Mouse (Mus musculus): ENCODE measurements at regions not wholly inside any gene's neighbourhood (a gene's known extent, or its start where the extent isn't known, plus 50 kb on each side); places are given as distances from the start of the nearest gene placed in this dataset.
A peak's percentile ranks its signal among the peaks of the same experiment; 100 is the strongest.

DNA sequence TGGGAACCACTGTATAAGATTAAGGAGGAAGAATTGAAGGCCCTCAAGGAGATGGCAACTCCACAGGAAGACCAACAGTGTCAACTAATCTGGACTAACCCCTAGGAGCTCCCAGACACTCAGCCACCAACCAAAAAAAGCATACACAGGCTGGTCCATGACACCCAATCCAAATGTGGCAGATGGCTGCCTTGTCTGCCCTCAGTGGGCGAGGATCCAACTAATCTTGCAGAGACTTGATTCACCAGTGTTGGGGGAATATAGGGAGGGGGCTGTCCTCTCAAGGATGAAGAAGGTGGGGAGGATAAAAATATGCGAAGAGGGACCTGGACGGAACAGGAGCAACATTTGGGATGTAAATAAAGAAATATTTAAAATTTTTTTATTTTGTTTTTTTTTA is 629.1 kb upstream of the Pitx2 start:
- WGBS, result 83% methylated on average over 3 of the region's 3 CpGs
- no peaks in the 10 kb centered on the region for H3K9me3 ChIP-seq (replicated peaks)
- no peak for DNase-seq (ENCODE audit: low spot score)

DNA sequence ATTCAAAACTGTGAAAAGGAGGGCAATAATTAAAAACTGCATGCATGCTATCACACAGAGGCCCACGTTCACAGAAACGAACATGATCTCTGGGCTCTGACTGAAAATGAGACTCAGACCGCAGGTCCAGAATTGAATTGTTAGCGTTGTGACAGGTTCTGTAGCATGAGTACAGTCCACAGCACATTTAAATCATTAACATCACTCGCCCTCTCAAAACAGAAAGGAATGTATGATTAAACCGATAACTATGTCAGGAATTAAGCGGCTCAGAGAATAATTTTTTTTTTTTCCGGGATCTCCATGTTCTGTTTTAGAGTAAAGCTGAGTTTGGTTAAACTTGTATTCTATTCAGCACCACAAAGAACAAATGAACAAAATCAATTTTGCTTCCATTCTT is 634.3 kb upstream of the Pitx2 start:
- Histone ChIP-seq H3K36me3 (no peaks in the 10 kb centered on the region), H3K4me1 (no peaks in the 10 kb centered on the region), H3K27me3 (ENCODE audit: low read depth, poor library complexity, severe bottlenecking) (no peaks in the 10 kb centered on the region), H3K4me3 (no peak overlapping the region), H3K27ac (replicated peaks) (no peak overlapping the region), H3K9me3 (replicated peaks) (no peaks in the 10 kb centered on the region)
- WGBS, result 89% methylated on average over 8 of the region's 8 CpGs
- no peak for DNase-seq (ENCODE audit: low spot score)

More for the DNA sequence above, 629.1 kb upstream of the Pitx2 start:
- Histone ChIP-seq H3K27ac (replicated peaks) (no peak overlapping the region), H3K27me3 (ENCODE audit: low read depth, poor library complexity, severe bottlenecking) (no peaks in the 10 kb centered on the region), H3K36me3 (no peaks in the 10 kb centered on the region), H3K4me1 (no peaks in the 10 kb centered on the region), H3K4me3 (no peak overlapping the region)

DNA sequence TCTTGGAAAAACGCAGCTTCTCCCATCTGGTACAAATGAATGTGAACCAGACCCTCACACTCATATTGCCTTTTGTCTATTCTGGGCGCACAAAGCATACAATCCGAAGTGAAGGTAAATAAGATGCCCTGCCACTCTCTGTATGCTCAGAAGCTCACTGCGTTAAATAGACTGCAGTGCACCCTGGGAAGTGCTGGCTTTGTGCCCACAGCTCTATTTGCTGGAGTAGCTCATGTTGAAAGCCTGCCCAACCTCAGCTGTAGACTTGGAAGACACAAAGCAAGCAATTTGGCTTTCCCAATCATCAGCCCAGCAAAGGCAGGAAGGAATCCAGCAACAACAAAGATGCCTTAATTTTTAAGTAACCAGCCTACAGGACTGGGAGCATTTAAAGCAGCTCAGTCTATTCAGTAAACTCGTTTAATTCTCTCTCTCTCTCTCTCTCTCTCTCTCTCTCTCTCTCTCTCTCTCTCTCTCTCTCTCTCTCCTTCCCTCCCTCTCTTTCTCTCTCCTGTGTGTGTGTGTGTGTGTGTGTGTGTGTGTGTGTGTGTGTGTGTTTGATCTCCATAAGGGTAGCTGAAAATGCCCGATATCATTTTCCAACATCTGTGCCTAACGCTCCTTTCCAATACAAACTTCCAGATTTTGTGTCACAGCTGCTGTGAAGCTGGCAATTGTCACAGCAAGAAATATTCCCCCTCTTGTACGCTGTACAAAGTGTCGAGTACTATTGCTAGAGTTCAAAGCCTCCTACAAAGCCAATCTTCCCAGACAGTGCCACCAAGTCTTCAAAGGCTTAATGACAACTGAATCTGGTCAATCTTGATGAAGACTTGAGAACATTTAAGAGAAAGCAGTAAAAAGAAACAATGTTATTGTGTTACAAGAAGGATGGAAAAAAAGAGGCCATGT is 650.5 kb upstream of the Fam241a start:
- DNase-seq (ENCODE audit: low spot score), result peak; percentile 11
- 76% methylated on average over 9 of the region's 9 CpGs for WGBS
- Histone ChIP-seq H3K4me3 (no peak overlapping the region), H3K27me3 (ENCODE audit: low read depth, poor library complexity, severe bottlenecking) (no peaks in the 10 kb centered on the region), H3K4me1 (peaks cover 6% of the 10 kb centered on the region; the same call in 1 of the 2 replicates), H3K9me3 (replicated peaks) (no peaks in the 10 kb centered on the region), H3K27ac (replicated peaks) (no peak overlapping the region), H3K36me3 (no peaks in the 10 kb centered on the region)

DNA sequence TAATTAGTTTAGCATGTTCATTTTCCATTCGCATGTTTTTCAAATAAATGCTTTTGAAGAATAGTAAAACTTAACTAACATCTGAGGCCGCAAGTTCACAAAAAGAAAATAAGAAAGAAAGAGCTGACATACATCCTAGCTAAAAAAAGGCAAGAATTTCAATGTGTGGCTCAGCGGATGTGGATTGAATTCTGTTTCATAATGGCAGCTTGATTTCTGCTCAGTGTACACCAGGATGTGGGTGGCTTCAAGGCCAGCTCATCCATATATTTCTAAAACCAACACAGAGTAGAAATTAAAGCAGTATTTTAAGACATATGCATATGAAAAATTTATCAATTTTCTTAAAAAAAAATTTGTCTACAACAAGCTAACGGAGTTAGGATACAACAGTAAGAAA is 629.3 kb upstream of the Fam241a start:
- 92% methylated on average over 4 of the region's 4 CpGs for WGBS

DNA sequence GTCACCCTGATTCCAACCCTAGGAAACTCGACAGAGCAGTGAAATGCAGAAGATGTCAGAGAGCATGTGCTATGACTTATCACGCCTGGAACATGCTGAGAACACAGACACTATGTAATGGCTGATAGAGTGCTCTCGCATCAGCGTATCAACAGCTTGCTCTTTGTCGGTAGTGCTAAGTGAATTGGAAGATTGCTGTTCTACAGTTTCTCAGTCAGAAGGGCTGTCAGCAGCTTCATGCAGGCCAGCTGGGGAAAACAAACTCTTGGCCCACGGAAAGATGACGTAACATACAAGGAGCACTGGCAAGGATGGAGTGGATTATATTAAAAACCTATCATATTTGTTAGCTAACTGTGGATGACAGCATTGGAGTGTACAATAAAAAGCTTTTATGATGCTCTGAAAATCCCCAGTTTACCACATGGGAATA is 624.6 kb upstream of the Fam241a start:
- DNase-seq (ENCODE audit: low spot score), result no peak
- Histone ChIP-seq H3K4me3 (no peak overlapping the region), H3K27me3 (ENCODE audit: low read depth, poor library complexity, severe bottlenecking) (no peaks in the 10 kb centered on the region), H3K4me1 (no peaks in the 10 kb centered on the region), H3K27ac (replicated peaks) (no peak overlapping the region), H3K9me3 (replicated peaks) (no peaks in the 10 kb centered on the region), H3K36me3 (no peaks in the 10 kb centered on the region)
- 88% methylated on average over 7 of the region's 7 CpGs for WGBS

More for the DNA sequence above, 629.3 kb upstream of the Fam241a start:
- DNase-seq (ENCODE audit: low spot score), result no peak
- Histone ChIP-seq H3K36me3 (no peaks in the 10 kb centered on the region), H3K27ac (replicated peaks) (no peak overlapping the region), H3K4me3 (no peak overlapping the region), H3K9me3 (replicated peaks) (no peaks in the 10 kb centered on the region), H3K4me1 (no peaks in the 10 kb centered on the region), H3K27me3 (ENCODE audit: low read depth, poor library complexity, severe bottlenecking) (no peaks in the 10 kb centered on the region)

DNA sequence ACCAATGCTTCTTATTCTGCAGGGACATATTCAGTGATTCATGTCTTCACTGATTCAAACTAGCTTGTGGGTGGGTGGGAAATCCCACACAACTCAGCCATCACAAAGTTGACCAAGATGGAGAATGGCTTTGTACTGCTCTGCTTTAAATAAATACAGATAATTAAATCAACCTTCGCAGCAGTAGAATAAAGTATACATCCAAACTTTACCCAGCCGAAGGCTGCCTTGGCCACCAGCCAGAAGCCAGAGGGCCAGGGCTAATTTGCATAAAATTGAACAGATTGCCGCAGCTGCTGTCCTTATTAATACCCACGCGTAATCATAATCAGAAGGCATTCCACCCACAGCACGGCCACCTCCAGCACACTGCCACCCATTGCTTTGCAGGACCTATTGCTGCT is 623.8 kb upstream of the Fam241a start:
- Histone ChIP-seq H3K36me3 (no peaks in the 10 kb centered on the region), H3K27me3 (ENCODE audit: low read depth, poor library complexity, severe bottlenecking) (no peaks in the 10 kb centered on the region), H3K4me1 (no peaks in the 10 kb centered on the region), H3K27ac (replicated peaks) (no peak overlapping the region), H3K4me3 (no peak overlapping the region), H3K9me3 (replicated peaks) (no peaks in the 10 kb centered on the region)
- WGBS, result 83% methylated on average over 6 of the region's 6 CpGs
- no peak for DNase-seq (ENCODE audit: low spot score)

DNA sequence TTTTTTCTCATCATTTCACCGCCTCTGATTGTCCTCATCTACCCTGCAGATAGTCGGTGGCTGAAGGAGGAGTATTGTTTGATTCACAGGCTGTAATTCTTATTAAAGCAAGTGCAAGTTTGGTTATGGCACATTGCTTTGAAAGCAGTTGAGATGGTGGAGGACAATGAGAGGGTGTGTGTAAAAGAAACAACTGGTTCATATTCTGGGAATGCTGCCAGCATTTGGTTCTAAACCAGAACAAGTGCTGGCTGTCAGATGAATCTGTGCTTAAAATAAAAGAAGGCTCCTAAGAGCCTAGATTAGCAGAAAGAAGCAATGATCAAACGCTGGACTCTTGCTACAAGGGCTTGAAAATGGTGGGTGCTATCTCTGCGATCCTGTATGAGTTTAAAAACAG is 622.7 kb upstream of the Fam241a start:
- Histone ChIP-seq H3K4me3 (no peak overlapping the region), H3K27ac (replicated peaks) (no peak overlapping the region), H3K36me3 (no peaks in the 10 kb centered on the region), H3K4me1 (no peaks in the 10 kb centered on the region), H3K9me3 (replicated peaks) (no peaks in the 10 kb centered on the region), H3K27me3 (ENCODE audit: low read depth, poor library complexity, severe bottlenecking) (no peaks in the 10 kb centered on the region)
- DNase-seq (ENCODE audit: low spot score), result no peak
- 85% methylated on average over 4 of the region's 4 CpGs for WGBS

DNA sequence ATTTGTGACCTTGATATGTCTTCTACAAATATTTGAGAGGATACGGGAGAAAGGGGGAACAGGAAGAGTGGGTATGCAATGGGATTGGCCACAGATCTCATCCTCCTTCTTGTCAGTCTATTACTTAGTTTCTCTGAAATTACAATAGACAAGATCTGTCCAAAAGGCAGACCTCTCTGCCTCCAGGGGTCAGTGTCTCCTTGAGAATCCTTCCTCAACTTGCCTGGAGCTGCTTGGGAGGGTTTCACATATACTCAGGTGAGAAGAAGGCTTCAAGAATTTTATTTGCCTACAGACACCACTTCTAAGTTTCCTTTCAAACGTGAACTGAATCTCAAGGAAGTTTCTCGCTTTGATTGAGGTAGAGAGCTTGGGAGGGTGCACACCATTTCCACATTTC is 575.0 kb upstream of the Fam241a start:
- H3K27ac ChIP-seq (replicated peaks), result no peak overlapping the region
- no peaks in the 10 kb centered on the region for H3K36me3 ChIP-seq
- no peaks in the 10 kb centered on the region for H3K9me3 ChIP-seq (replicated peaks)
- H3K4me3 ChIP-seq, result no peak overlapping the region
- no peaks in the 10 kb centered on the region for H3K4me1 ChIP-seq
- peak; percentile 16 for DNase-seq (ENCODE audit: low spot score)
- 66% methylated on average over 3 of the region's 3 CpGs for WGBS
- H3K27me3 ChIP-seq (ENCODE audit: low read depth, poor library complexity, severe bottlenecking), result no peaks in the 10 kb centered on the region

DNA sequence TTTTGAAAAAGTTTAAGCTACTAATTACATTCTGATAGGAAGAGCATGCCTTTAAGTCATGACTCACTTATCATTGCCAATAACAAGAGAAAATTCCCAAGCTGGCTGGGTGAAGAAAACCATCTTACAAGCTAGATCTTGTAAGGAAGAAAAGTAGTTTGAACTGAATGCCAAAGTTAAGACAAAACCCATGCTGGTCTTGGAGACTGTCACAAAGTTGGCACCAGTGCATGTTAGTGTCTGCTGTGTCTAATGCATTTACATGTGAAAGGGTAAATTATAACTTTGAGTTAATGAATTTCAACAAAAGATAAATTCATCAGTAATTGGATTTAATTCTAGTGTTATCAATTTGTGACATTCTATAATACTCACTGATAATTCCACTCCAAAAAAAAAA is 533.6 kb upstream of the Fam241a start:
- Histone ChIP-seq H3K4me3 (no peak overlapping the region), H3K4me1 (peaks cover 8% of the 10 kb centered on the region), H3K9me3 (replicated peaks) (no peaks in the 10 kb centered on the region), H3K27ac (replicated peaks) (no peak overlapping the region), H3K27me3 (ENCODE audit: low read depth, poor library complexity, severe bottlenecking) (no peaks in the 10 kb centered on the region), H3K36me3 (no peaks in the 10 kb centered on the region)
- DNase-seq (ENCODE audit: low spot score), result no peak

DNA sequence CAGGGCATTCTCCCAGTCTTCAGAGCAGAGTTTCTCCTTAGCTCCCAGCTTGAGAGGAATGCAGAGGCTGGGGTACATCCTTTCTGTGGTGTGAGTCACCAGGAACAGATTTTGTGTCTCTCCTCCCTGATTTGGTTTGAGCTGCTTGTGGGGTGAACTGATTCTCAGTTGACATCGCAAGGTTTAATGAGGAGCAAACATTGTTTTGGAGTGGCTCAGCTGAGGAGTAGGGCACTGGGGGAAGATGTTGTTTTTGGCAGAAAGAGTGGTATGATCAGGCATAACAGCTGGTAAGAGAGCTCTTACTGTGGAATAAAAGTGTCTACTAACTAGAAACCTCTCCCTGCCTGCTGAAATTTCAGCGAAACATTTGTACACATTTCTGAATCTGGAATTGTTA is 519.4 kb upstream of the Fam241a start:
- WGBS, result 87% methylated on average over 2 of the region's 2 CpGs
- H3K9me3 ChIP-seq (replicated peaks), result no peaks in the 10 kb centered on the region
- no peaks in the 10 kb centered on the region for H3K27me3 ChIP-seq (ENCODE audit: low read depth, poor library complexity, severe bottlenecking)
- no peak overlapping the region for H3K4me3 ChIP-seq
- DNase-seq (ENCODE audit: low spot score), result no peak
- H3K27ac ChIP-seq (replicated peaks), result no peak overlapping the region
- peaks cover 10% of the 10 kb centered on the region for H3K4me1 ChIP-seq
- H3K36me3 ChIP-seq, result no peaks in the 10 kb centered on the region

DNA sequence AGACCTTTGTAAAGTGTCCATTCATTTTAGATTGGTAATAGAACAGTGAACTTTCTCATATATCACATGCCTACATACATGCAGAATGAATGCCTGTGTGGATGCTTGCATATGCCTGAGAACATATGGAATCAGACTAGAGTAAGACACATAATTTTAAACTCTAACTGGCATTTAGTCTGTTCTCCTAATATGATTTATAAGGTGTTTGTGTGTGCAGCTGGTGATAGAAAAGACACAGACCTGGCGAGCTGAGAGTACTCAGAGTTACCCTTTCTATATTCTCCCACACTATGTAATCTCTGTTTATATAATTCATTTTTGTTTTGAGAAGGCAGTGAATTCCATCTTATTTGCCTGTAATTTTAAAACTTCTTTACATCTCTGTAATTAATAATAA is 517.4 kb upstream of the Fam241a start:
- no peaks in the 10 kb centered on the region for H3K9me3 ChIP-seq (replicated peaks)
- WGBS, result 90% methylated on average over 1 of the region's 1 CpGs

DNA sequence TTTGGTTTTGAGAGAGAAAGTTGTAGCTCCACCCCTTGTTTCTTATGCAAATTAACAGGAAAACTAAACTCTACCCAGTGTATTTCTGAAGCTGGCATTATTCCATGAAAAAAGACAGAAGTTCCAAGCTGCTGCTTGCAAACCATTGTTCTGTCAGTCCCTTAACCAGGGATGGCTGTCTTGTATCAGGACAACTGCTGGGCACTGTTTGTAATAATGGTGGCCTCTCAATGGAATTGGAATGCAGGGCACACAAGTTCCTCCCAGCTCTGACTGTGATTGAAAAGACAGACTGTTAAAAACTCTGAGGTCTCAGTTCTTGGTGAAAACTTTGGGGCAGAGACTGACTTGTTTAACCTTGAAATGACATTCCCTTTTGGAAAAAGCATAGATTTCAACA is 516.0 kb upstream of the Fam241a start:
- Histone ChIP-seq H3K4me3 (no peak overlapping the region), H3K9me3 (replicated peaks) (no peaks in the 10 kb centered on the region), H3K27ac (replicated peaks) (no peak overlapping the region), H3K4me1 (peaks cover 10% of the 10 kb centered on the region), H3K27me3 (ENCODE audit: low read depth, poor library complexity, severe bottlenecking) (no peaks in the 10 kb centered on the region), H3K36me3 (no peaks in the 10 kb centered on the region)
- no peak for DNase-seq (ENCODE audit: low spot score)

More for the DNA sequence above, 517.4 kb upstream of the Fam241a start:
- Histone ChIP-seq H3K27ac (replicated peaks) (no peak overlapping the region), H3K4me1 (peaks cover 10% of the 10 kb centered on the region), H3K36me3 (no peaks in the 10 kb centered on the region), H3K4me3 (no peak overlapping the region), H3K27me3 (ENCODE audit: low read depth, poor library complexity, severe bottlenecking) (no peaks in the 10 kb centered on the region)
- no peak for DNase-seq (ENCODE audit: low spot score)

DNA sequence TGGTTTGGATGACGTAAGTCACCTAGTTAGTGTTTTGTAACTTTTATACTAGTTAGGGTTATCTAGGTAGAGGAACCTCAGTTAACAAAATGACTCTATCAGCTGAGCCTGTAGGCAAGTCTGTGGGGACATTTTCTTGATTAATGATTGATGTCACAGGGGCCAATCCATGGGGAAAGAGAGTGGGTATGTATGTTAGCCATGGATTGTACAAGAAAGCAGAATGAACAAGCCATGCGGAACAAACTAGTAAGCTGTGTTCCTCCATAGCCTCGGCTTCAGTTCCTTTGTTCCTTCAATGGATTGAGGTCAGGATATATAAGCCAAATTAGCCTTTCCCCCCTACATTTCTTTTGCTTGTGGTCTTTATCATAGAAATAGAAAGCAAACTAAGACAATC is 498.7 kb upstream of the Fam241a start:
- H3K27ac ChIP-seq (replicated peaks), result no peak overlapping the region
- no peaks in the 10 kb centered on the region for H3K36me3 ChIP-seq
- DNase-seq (ENCODE audit: low spot score), result no peak
- WGBS, result 91% methylated on average over 3 of the region's 3 CpGs
- no peaks in the 10 kb centered on the region for H3K9me3 ChIP-seq (replicated peaks)
- H3K27me3 ChIP-seq (ENCODE audit: low read depth, poor library complexity, severe bottlenecking), result no peaks in the 10 kb centered on the region
- no peak overlapping the region for H3K4me3 ChIP-seq
- H3K4me1 ChIP-seq, result no peaks in the 10 kb centered on the region

Data from midbrain, embryonic 10.5 days (tissue).